Mouse (Mus musculus): ENCODE results near the gene Gtpbp3. TPM values are rescaled to one million over a fixed set of nuclear protein-coding genes. Genes with fewer than 3 reads are reported as not detected.

Gene Gtpbp3
- total and polyA plus RNA-seq, 3 experiments = 49.4 to 50.1 TPM; not detected in 1

DNA sequence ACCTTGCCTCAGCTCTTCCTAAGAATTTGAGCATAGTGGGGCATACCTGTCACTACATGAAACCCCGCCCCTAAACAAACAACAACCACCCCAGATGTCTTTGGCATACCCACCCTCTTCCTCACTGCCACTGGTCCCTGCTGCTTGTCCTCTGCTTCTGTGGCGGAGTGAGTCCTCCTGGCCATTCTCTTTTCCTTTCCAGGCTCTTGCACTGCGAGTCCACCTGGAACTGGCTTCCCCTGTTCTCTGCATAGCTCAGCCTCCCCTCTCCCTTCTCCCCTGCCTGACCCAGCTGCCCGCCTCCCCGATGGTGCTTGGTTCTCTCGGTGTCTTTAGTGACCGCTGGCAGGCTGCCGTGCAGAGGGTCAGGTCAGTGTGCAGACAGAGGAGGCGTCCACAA is 55.9 kb downstream of the Gtpbp3 start:
- Histone ChIP-seq H3K9me3 (replicated peaks; ENCODE audit: insufficient read depth, low read length) (no peaks in the 10 kb centered on the region), H3K27ac (ENCODE audit: control insufficient read depth, low read depth, low read length) (no peak overlapping the region), H3K79me2 (ENCODE audit: control insufficient read depth, insufficient read depth, low read length, poor library complexity) (0 out of 2 replicates have a peak, but pooled peaks cover 6% of the 10 kb centered on the region), H3K27me3 (ENCODE audit: control insufficient read depth in 1 of 2, insufficient read depth in 2 of 2, low read length in 2 of 2) (no peaks in the 10 kb centered on the region), H3K4me3 (ENCODE audit: control insufficient read depth in 1 of 2, insufficient read depth in 1 of 2, low read depth in 2 of 2, low read length in 2 of 2) (peak overlapping the region; percentile 88 to 93; a peak in 2 of 4 replicates), H3K36me3 (ENCODE audit: control insufficient read depth in 1 of 2, insufficient read depth in 2 of 2, low read length in 2 of 2) (peaks cover 0 to 5% of the 10 kb centered on the region in 2 experiments; a peak in 2 of 4 replicates), H3K9ac (ENCODE audit: control insufficient read depth, low read depth, low read length, poor library complexity, severe bottlenecking) (no peak overlapping the region), H3K4me1 (ENCODE audit: control insufficient read depth in 1 of 2, insufficient read depth in 2 of 2, low read length in 2 of 2) (peaks cover 2 to 8% of the 10 kb centered on the region in 2 experiments; a peak in 1 of 4 replicates)
- TF ChIP-seq KAT2A (conservative IDR thresholded peaks at IDR 0.05; ENCODE audit: low read depth, low read length) (no peak), POLR2AphosphoS2 (IDR thresholded peaks at IDR 0.05; ENCODE audit: low read length) (no peak), JUND (IDR thresholded peaks at IDR 0.05; ENCODE audit: low read depth, low read length) (no peak), ELF1 (IDR thresholded peaks at IDR 0.05; ENCODE audit: low read depth, low read length) (no peak), UBTF (IDR thresholded peaks at IDR 0.05; ENCODE audit: borderline replicate concordance, insufficient read depth, low read depth, low read length) (no peak), ZMIZ1 (IDR thresholded peaks at IDR 0.05; ENCODE audit: low read depth, low read length) (no peak), ETS1 (IDR thresholded peaks at IDR 0.05; ENCODE audit: low read depth, low read length) (no peak), GATA1 (IDR thresholded peaks at IDR 0.05; ENCODE audit: low read depth, low read length) (no peak), HCFC1 (IDR thresholded peaks at IDR 0.05; ENCODE audit: low read depth, low read length) (no peak), SMC3 (IDR thresholded peaks at IDR 0.05; ENCODE audit: low read depth, low read length) (no peak), SIN3A (IDR thresholded peaks at IDR 0.05; ENCODE audit: low read length) (no peak), MEF2A (IDR thresholded peaks at IDR 0.05; ENCODE audit: extremely low read depth, insufficient replicate concordance, low read depth, low read length, poor library complexity, severe bottlenecking) (no peak), TAL1 (IDR thresholded peaks at IDR 0.05; ENCODE audit: low read length) (no peak), CHD2 (IDR thresholded peaks at IDR 0.05; ENCODE audit: low read length) (no peak), GABPA (IDR thresholded peaks at IDR 0.05; ENCODE audit: low read depth, low read length) (no peak)
- DNase-seq (ENCODE audit: low read depth, low spot score) = no peak

- H3K27me3 ChIP-seq (ENCODE audit: control insufficient read depth in 1 of 2, insufficient read depth in 2 of 2, low read length in 2 of 2) = no peaks in the 10 kb centered on the region
- 0 out of 2 replicates have a peak, but pooled peaks cover 6% of the 10 kb centered on the region for H3K79me2 ChIP-seq (ENCODE audit: control insufficient read depth, insufficient read depth, low read length, poor library complexity)
- no peak overlapping the region for H3K9ac ChIP-seq (ENCODE audit: control insufficient read depth, low read depth, low read length, poor library complexity, severe bottlenecking)
- no peak overlapping the region for H3K4me3 ChIP-seq (ENCODE audit: control insufficient read depth in 1 of 2, insufficient read depth in 1 of 2, low read depth in 2 of 2, low read length in 2 of 2)
- H3K9me3 ChIP-seq (replicated peaks; ENCODE audit: insufficient read depth, low read length) = no peaks in the 10 kb centered on the region
- no peak for DNase-seq (ENCODE audit: low read depth, low spot score)
- peaks cover 0 to 5% of the 10 kb centered on the region in 2 experiments; a peak in 2 of 4 replicates for H3K36me3 ChIP-seq (ENCODE audit: control insufficient read depth in 1 of 2, insufficient read depth in 2 of 2, low read length in 2 of 2)
- no peak overlapping the region for H3K27ac ChIP-seq (ENCODE audit: control insufficient read depth, low read depth, low read length)
- H3K4me1 ChIP-seq (ENCODE audit: control insufficient read depth in 1 of 2, insufficient read depth in 2 of 2, low read length in 2 of 2) = peaks cover 2 to 8% of the 10 kb centered on the region in 2 experiments; a peak in 1 of 4 replicates
- TF ChIP-seq POLR2AphosphoS5 (IDR thresholded peaks at IDR 0.05; ENCODE audit: borderline replicate concordance, low read depth, low read length) = no peak
- no peak for TF ChIP-seq CTCF (IDR thresholded peaks at IDR 0.05 in 2 of 3, conservative IDR thresholded peaks at IDR 0.05 in 1 of 3; ENCODE audit: control insufficient read depth in 1 of 3, insufficient read depth in 1 of 3, low read depth in 2 of 3, low read length in 3 of 3, poor library complexity in 1 of 3, severe bottlenecking in 1 of 3)
- no peak for TF ChIP-seq E2F4 (IDR thresholded peaks at IDR 0.05; ENCODE audit: borderline replicate concordance, low read depth, low read length)
- TF ChIP-seq SIN3A (IDR thresholded peaks at IDR 0.05; ENCODE audit: low read length) = no peak
- no peak for TF ChIP-seq NRF1 (IDR thresholded peaks at IDR 0.05; ENCODE audit: insufficient read depth, low read depth, low read length, poor library complexity, severe bottlenecking)
These were observed 57.1 kb downstream of the Gtpbp3 start for GRCm38 (mm10) chr8:71545053-71545452.

Data from MEL (cell line).